Mouse (Mus musculus) heart, adult 2 months (tissue): ENCODE measurements around the gene Rusc1. TPM values are rescaled to one million over a fixed set of nuclear protein-coding genes. Genes with fewer than 3 reads are reported as not detected.

Source experiments
- DNase-seq, 2 experiments: peaks; one replicate each; pipeline ENCODE4 v3.0.0; 2021
- H3K27ac ChIP-seq: fragments of 200-600 bp; 2 replicates; pipeline ENCODE4 v1.8.1; 2022
- H3K27me3 ChIP-seq: fragments of 200-500 bp; 2 replicates; pipeline ENCODE4 v1.6.1; 2012; ENCODE audit warnings: mild to moderate bottlenecking, low read length, inconsistent platforms, mixed read lengths; ENCODE audit not compliant: control insufficient read depth, insufficient read depth
- H3K36me3 ChIP-seq: fragments of 200-500 bp; 2 replicates; pipeline ENCODE4 v1.6.1; 2012; ENCODE audit warnings: low read length, inconsistent platforms; ENCODE audit not compliant: control insufficient read depth, insufficient read depth
- H3K4me1 ChIP-seq: fragments of 200-500 bp; 2 replicates; pipeline ENCODE4 v1.6.1; 2011; ENCODE audit warnings: low read length; ENCODE audit not compliant: control insufficient read depth, insufficient read depth
- H3K4me3 ChIP-seq: fragments of 200-600 bp; 2 replicates; pipeline ENCODE4 v1.8.1; 2022
- H3K79me2 ChIP-seq: fragments of 200-500 bp; replicated peaks from 2 replicates; pipeline ENCODE4 v1.6.1; 2012; ENCODE audit warnings: mild to moderate bottlenecking, inconsistent platforms, low read length, moderate library complexity, mixed read lengths; ENCODE audit not compliant: control insufficient read depth, insufficient read depth
- H3K9ac ChIP-seq: fragments of 200-500 bp; 2 replicates; pipeline ENCODE4 v1.6.1; 2012; ENCODE audit warnings: low read depth, mild to moderate bottlenecking, control low read depth, inconsistent platforms, low read length, mixed read lengths
- CTCF ChIP-seq: fragments of 200-600 bp; IDR thresholded peaks from 2 replicates; pipeline ENCODE4 v1.8.1; 2022; ENCODE audit warnings: antibody characterized with exemption, mild to moderate bottlenecking, moderate library complexity
- EP300 ChIP-seq: fragments of 200-500 bp; IDR thresholded peaks from 2 replicates; pipeline ENCODE4 v1.6.1; 2011; ENCODE audit warnings: low read depth, low read length, control low read depth; ENCODE audit not compliant: insufficient read depth
- POLR2A ChIP-seq: fragments of 200-500 bp; IDR thresholded peaks from 2 replicates; pipeline ENCODE4 v1.6.1; 2011; ENCODE audit warnings: mild to moderate bottlenecking, low read depth, low read length, control low read depth; ENCODE audit not compliant: insufficient read depth
- WGBS: fragments of 180-500 bp; shearing (Covaris S2); methylation state at CpG from one replicate; pipeline ENCODE4 v1.1.7; 2018; 5-methylcytosine and 5-hydroxymethylcytosine counted together
- intact Hi-C: fragments of 180-260 bp; cut with DNase I; formaldehyde crosslinking; loops from one replicate; pipeline ENCODE4 v1.15.1; 2025
- polyA plus RNA-seq: library from polyadenylated mRNA; depleted of rRNA; stranded (reverse); fragments of >200 nt; gene quantifications from 2 replicates; pipeline ENCODE4 v1.2.3, GENCODE M21; 2012
- total RNA-seq, 2 experiments: library from RNA; stranded (reverse); gene quantifications; 2 replicates each; pipeline ENCODE4 v1.2.3; 2021

Gene Rusc1
- total and polyA plus RNA-seq, 3 experiments: 26.4 to 38.8 (median 30.9) TPM

DNA sequence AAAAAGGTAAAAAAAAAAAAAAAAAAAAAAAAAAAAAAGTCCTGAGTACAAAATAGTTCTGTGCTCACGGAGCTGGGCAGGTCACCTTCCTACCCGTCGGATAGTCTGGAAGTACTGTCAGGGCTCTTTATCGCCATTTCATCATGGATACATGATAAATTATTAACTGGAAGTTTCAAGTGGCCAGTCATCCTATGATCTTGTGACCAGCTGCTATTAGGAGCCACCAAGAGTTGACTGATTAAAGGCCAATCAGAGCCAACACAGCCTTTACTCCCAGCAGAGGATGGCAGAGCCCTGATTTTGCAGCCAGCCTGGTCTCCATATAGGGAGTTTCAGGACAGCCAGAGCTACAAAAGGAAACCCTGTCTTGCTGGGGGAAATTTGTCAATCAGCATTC, 19.9 kb upstream of the Rusc1 start:
- Histone ChIP-seq H3K27ac (no peak overlapping the region), H3K9ac (no peak overlapping the region), H3K79me2 (no peaks in the 10 kb centered on the region), H3K36me3 (no peaks in the 10 kb centered on the region), H3K27me3 (no peaks in the 10 kb centered on the region), H3K4me1 (no peaks in the 10 kb centered on the region), H3K4me3 (no peak overlapping the region)
- intact Hi-C loops: no loop called here
- no peak for TF ChIP-seq EP300
- no peak for TF ChIP-seq POLR2A
- no peak for TF ChIP-seq CTCF
- 87% methylated on average over 4 of the region's 4 CpGs for WGBS
- DNase-seq: no peak

DNA sequence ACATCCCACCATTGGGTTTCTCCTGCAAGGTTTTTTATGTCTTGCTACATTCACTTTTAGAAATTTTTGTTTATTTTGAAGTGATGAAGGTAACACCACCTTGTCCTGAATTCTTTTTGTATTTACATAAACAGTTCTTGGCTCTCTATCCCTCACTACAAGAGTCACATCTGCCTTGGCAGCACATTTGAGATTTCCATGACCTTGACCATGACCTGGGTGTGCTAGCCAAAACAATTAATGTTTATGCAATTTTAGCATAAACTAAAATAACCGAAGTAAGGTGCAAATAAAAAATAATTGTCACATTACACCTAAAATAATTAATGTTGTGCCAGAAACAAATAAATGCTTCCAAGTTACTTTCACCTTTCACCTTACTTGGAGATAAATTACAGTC, 15.0 kb upstream of the Rusc1 start:
- H3K4me3 ChIP-seq: no peak overlapping the region
- no peak overlapping the region for H3K27ac ChIP-seq

DNA sequence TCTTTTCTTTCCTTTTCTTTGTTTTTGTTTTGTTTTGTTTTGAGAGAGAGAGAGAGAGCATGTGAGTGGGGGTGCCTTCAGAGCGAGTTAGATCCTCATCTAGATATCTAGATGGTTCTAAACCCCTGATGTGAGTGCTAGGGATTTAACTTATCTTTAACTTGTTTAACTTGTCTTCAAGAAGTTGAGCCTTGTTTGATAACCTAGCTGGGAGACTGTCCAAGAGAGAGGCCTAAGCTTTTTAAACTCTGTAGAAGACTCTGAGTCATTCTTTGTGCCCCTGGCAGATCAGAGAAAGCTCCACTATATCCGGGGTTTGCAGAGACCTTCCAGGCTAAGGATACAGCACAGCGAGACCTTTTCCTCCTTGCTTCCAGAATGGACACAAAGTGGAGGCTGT, 14.4 kb upstream of the Rusc1 start:
- intact Hi-C loops: no loop called here
- 46% methylated on average over 3 of the region's 3 CpGs for WGBS
- H3K4me3 ChIP-seq: no peak overlapping the region
- no peaks in the 10 kb centered on the region for H3K27me3 ChIP-seq
- H3K27ac ChIP-seq: no peak overlapping the region
- no peak overlapping the region for H3K9ac ChIP-seq
- no peaks in the 10 kb centered on the region for H3K79me2 ChIP-seq
- H3K4me1 ChIP-seq: no peaks in the 10 kb centered on the region
- TF ChIP-seq EP300 (no peak), CTCF (no peak)
- H3K36me3 ChIP-seq: no peaks in the 10 kb centered on the region
- DNase-seq: no peak

More for the DNA sequence above, 15.0 kb upstream of the Rusc1 start:
- no peaks in the 10 kb centered on the region for H3K27me3 ChIP-seq
- WGBS: 39% methylated on average over 1 of the region's 1 CpGs
- no peak overlapping the region for H3K9ac ChIP-seq
- intact Hi-C loops: no loop called here
- H3K36me3 ChIP-seq: no peaks in the 10 kb centered on the region
- H3K79me2 ChIP-seq: no peaks in the 10 kb centered on the region
- no peaks in the 10 kb centered on the region for H3K4me1 ChIP-seq
- DNase-seq: no peak
- TF ChIP-seq EP300: no peak
- TF ChIP-seq CTCF: no peak
- no peak for TF ChIP-seq POLR2A

DNA sequence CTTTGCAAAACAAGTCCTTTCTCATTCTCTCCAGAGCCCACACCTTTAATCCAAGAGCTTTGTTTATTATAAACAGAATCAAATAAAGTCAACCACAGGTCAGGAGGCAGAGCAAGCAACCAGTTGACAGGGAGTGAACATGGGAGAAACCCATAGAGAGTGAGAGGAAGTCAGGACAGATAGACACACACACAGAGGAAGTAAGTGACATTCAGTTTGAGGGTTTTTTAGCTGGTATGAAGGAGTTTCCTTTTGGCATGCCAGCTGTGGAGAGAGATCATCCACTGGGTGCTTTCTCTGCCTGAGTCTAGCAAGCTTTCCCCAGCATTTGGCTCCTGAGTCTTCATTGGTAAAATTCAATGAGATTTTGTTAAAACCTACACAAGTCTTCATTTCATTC, 13.8 kb upstream of the Rusc1 start:
- Histone ChIP-seq H3K27ac (no peak overlapping the region), H3K79me2 (no peaks in the 10 kb centered on the region), H3K27me3 (no peaks in the 10 kb centered on the region), H3K9ac (no peak overlapping the region), H3K36me3 (no peaks in the 10 kb centered on the region), H3K4me1 (no peaks in the 10 kb centered on the region), H3K4me3 (no peak overlapping the region)
- TF ChIP-seq EP300: no peak
- no peak for TF ChIP-seq POLR2A
- no peak for TF ChIP-seq CTCF
- intact Hi-C loops: no loop called here
- no peak for DNase-seq

DNA sequence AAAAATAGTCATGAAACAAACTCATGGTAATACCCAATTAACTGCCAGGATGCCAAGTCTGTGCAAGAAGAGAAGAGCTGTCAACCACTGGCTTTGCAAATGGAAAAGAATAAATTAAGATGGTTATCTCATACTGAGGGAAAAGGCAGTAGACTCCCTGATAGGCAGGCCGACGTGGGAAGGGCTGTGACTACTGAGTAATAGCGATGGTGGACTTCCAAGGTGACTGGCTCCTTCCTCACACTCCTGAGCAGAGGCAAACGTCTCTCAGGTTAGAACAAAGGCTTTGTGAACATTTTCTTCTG, 10.1 kb upstream of the Rusc1 start:
- no peak overlapping the region for H3K4me3 ChIP-seq
- no peak for TF ChIP-seq EP300
- no peak for TF ChIP-seq CTCF
- TF ChIP-seq POLR2A: no peak
- intact Hi-C loops: no loop called here
- no peaks in the 10 kb centered on the region for H3K36me3 ChIP-seq
- H3K27me3 ChIP-seq: no peaks in the 10 kb centered on the region
- no peak for DNase-seq
- H3K9ac ChIP-seq: no peak overlapping the region
- H3K27ac ChIP-seq: no peak overlapping the region
- peaks cover 1% of the 10 kb centered on the region; the same call in 1 of the 2 replicates for H3K4me1 ChIP-seq
- 58% methylated on average over 4 of the region's 4 CpGs for WGBS
- H3K79me2 ChIP-seq: no peaks in the 10 kb centered on the region

DNA sequence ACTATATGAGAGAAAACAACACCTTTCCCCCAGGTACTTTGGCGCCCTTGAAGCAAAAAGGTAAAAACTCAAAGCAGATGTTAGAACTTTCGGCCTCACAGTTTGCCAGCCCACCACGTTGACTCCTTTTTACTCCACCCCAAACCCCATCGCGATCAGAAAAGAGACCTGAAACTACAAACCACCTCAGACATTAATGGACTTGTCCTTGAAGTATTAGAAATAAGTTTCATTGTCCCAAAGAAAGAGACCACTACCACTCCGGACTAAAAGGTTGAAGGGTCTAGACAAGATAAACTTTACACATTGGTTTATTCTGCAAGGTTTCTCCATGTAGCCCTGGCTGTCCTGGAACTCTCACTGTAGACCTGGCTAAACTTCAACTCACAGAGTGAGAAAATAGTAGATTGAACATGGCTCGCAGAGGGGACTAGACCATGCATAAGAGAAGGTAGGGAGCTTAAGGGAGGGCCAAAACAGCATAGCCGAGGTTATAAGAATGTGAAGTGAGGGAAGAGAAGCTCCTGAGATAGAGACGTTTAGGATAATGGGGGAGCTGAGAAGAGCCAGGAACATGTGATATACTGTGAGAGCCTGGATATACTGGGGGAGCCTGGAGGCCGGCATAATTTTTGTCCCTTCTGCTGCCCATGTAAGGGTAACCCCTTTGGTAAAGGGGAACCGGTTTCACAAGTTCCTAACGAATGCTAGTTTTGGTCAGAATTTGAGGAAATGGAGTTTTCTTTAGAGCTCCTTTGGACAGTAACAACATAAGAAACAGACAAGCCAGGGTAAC, 9.6 kb upstream of the Rusc1 start:
- intact Hi-C loops: no loop called here
- TF ChIP-seq POLR2A: no peak
- H3K27me3 ChIP-seq: no peaks in the 10 kb centered on the region
- H3K36me3 ChIP-seq: no peaks in the 10 kb centered on the region
- H3K27ac ChIP-seq: no peak overlapping the region
- H3K9ac ChIP-seq: no peak overlapping the region
- no peaks in the 10 kb centered on the region for H3K79me2 ChIP-seq
- no peak for DNase-seq
- WGBS: 58% methylated on average over 12 of the region's 12 CpGs
- peak overlapping the region; percentile 74 for H3K4me3 ChIP-seq
- peaks cover 1% of the 10 kb centered on the region; the same call in 1 of the 2 replicates for H3K4me1 ChIP-seq
